Mouse (Mus musculus) erythroid progenitor cell, adult 5-6 weeks (primary cell): Measurements from ENCODE around the gene Ckap2l. TPM values are rescaled to one million over a fixed set of nuclear protein-coding genes. Genes with fewer than 3 reads are reported as not detected.

ENCODE experiments used
- total RNA-seq, 2 experiments: library from RNA; stranded (forward) in 1 of 2; stranded (reverse) in 1 of 2; fragments of 150-400 nt in 1 of 2; fragments of 186-747, 209-891 nt in 1 of 2; gene quantifications; 2 replicates each; pipeline versions ENCODE4 v1.2.3 to v1.2.4; 2015 to 2017; ENCODE audit warnings: low replicate concordance in 2 of 2

The Ckap2l gene
- total RNA-seq, 2 experiments from 2014 or later, result 200 to 290 TPM

Other genes starting within 250 kb of the Ckap2l start
- not detected in 2 replicates for gene Vinac1, start 249.0 kb downstream of the Ckap2l start, total RNA-seq (2015; ENCODE audit: low replicate concordance)
- gene Vinac1, start 249.0 kb downstream of the Ckap2l start, total RNA-seq (2017; ENCODE audit: low replicate concordance), result not detected in 2 replicates
- gene Ttl, start 231.3 kb downstream of the Ckap2l start, total RNA-seq (2015; ENCODE audit: low replicate concordance), result not detected in 2 replicates
- 0.77 and 2.1 TPM in 2 replicates for gene Ttl, start 231.3 kb downstream of the Ckap2l start, total RNA-seq (2017; ENCODE audit: low replicate concordance)
- 2.1 and 2.5 TPM in 2 replicates for gene Polr1b, start 196.2 kb downstream of the Ckap2l start, total RNA-seq (2015; ENCODE audit: low replicate concordance)
- 2.8 and 5.7 TPM in 2 replicates for gene Polr1b, start 196.2 kb downstream of the Ckap2l start, total RNA-seq (2017; ENCODE audit: low replicate concordance)
- 11.3 and 15.9 TPM in 2 replicates for gene Chchd5, start 167.5 kb downstream of the Ckap2l start, total RNA-seq (2015; ENCODE audit: low replicate concordance)
- gene Chchd5, start 167.5 kb downstream of the Ckap2l start, total RNA-seq (2017; ENCODE audit: low replicate concordance), result 7.0 and 8.7 TPM in 2 replicates
- 242 and 248 TPM in 2 replicates for gene Slc20a1, start 98.4 kb downstream of the Ckap2l start, total RNA-seq (2015; ENCODE audit: low replicate concordance)
- 739 and 881 TPM in 2 replicates for gene Slc20a1, start 98.4 kb downstream of the Ckap2l start, total RNA-seq (2017; ENCODE audit: low replicate concordance)
- not detected in 2 replicates for gene Il1a, start 12.8 kb upstream of the Ckap2l start, total RNA-seq (2015; ENCODE audit: low replicate concordance)
- 0.51 and 1.1 TPM in 2 replicates for gene Il1a, start 12.8 kb upstream of the Ckap2l start, total RNA-seq (2017; ENCODE audit: low replicate concordance)
- gene Il1b, start 73.9 kb upstream of the Ckap2l start, total RNA-seq (2015; ENCODE audit: low replicate concordance), result 1.1 and 7.5 TPM in 2 replicates
- 2.3 TPM in 1 of 2 replicates, not detected in the other for gene Il1b, start 73.9 kb upstream of the Ckap2l start, total RNA-seq (2017; ENCODE audit: low replicate concordance)
- gene F830045P16Rik, start 239.4 kb upstream of the Ckap2l start, total RNA-seq (2015; ENCODE audit: low replicate concordance), result not detected in 2 replicates
- not detected in 2 replicates for gene F830045P16Rik, start 239.4 kb upstream of the Ckap2l start, total RNA-seq (2017; ENCODE audit: low replicate concordance)